Mouse (Mus musculus): ENCODE measurements around the gene Pdzd2.

The Pdzd2 gene

DNA sequence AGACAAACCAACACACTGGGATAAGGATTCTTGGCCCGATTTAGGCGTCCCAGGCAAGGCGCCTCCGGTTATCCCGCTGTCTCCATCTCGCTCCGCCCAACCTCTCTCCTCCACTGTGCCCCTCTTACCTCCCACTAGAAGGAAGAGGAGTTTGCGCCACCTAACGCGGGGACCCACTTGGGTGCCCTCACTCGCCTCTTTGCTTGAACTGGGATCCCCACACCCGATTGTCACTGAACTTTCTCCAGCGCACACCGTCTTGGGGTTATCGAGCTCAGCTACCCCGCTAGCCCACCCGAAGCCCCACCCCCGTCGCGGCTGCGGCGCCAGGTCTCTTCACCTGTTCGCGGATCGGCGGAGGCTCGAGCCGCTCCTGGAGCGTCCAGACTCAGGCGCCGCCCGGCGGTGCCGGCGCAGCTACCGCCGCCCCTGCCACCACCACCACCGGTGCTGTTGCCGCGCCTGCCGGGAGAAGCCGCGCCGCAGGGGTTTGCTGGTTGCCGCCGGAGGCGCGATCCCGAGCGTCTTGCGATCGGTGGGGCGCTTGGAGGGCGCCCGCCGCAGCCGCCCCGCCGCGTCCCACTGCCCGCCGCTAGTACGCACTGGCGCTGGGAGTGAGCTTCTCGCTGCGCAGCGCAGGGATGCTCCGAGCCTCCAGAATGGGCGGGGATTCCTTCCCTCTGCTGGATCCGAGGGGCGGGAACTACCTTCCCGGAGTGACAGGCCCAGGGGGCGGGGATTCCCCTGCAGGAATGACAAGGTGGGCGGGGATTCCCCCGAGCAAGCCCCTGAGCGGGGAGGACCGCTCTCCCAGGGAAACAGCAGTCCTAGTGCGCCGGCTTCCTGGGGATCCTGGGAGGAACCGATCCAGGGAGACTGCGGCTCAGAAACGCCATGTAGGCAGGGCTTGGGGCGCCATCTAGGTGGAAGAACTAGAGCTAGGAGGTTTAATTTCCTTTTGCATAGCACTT is at the start of gene Pdzd2:
Gene Pdzd2 (minus strand): TSS at position 648 of the 971 bp plus-strand sequence.
- in situ Hi-C loops (cut with MboI; ENCODE audit: low pct_unique_long_range_greater_than_20kb in 1 of 2, low sequenced_read_pairs in 2 of 2, unreplicated experiment in 1 of 2) = no loop called here

GRCm38 (mm10) chr15:12789406-12789867 is 49.7 kb upstream of the Pdzd2 start:
- in situ Hi-C loops (cut with MboI; ENCODE audit: low pct_unique_long_range_greater_than_20kb in 1 of 2, low sequenced_read_pairs in 2 of 2, unreplicated experiment in 1 of 2) = no loop called here

- in situ Hi-C loops (cut with MboI; ENCODE audit: low pct_unique_long_range_greater_than_20kb in 1 of 2, low sequenced_read_pairs in 2 of 2, unreplicated experiment in 1 of 2) = no loop called here
These were observed 48.8 kb upstream of the Pdzd2 start for GRCm38 (mm10) chr15:12788536-12788935.

- in situ Hi-C loops (cut with MboI; ENCODE audit: low pct_unique_long_range_greater_than_20kb in 1 of 2, low sequenced_read_pairs in 2 of 2, unreplicated experiment in 1 of 2) = no loop called here
These were observed 42.1 kb upstream of the Pdzd2 start for GRCm38 (mm10) chr15:12781729-12782326.

- in situ Hi-C loops (cut with MboI; ENCODE audit: low pct_unique_long_range_greater_than_20kb in 1 of 2, low sequenced_read_pairs in 2 of 2, unreplicated experiment in 1 of 2) = no loop called here
These were observed 41.6 kb upstream of the Pdzd2 start for GRCm38 (mm10) chr15:12781296-12781695.

GRCm38 (mm10) chr15:12774149-12774753 is 34.5 kb upstream of the Pdzd2 start:
- in situ Hi-C loops (cut with MboI; ENCODE audit: low pct_unique_long_range_greater_than_20kb in 1 of 2, low sequenced_read_pairs in 2 of 2, unreplicated experiment in 1 of 2) = no loop called here

DNA sequence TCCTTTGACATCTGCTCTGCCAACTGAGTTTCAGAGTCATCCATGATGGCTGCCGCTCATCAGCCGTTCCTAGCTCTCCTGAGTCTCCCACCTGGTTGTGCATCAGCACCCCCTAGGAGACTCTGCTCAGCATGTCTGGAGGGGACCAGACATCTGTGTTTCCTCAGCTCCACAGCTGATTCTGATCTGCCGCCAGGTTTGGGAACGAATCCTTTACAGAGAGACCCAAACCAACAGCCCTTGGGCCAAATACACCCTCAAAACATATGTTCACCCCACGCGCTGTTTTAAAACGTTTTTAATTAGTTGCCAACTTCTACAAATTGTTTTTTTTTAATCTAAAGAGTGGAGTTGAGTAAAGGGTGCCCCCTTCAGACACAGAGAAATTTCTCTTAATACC is 31.2 kb upstream of the Pdzd2 start:
- in situ Hi-C loops (cut with MboI; ENCODE audit: low pct_unique_long_range_greater_than_20kb in 1 of 2, low sequenced_read_pairs in 2 of 2, unreplicated experiment in 1 of 2) = no loop called here

DNA sequence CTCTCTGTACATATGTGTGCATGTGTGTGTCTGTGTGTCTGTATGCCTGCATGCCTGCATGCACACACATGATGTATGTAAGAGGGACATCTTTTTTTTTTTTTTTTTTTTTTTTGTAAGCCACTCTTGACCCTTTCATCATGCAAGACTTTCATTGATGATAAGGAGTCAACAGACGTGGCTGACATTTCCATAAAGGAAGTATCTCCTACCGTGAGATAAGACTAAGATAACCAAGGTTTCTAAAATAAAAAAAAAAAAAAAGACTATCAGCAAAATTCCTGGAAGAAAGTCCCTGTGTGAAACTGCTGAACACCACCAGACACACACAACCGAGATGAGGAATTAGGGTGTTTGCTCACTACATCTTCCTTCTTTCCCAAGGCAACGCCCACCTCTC is 27.1 kb upstream of the Pdzd2 start:
- in situ Hi-C loops (cut with MboI; ENCODE audit: low pct_unique_long_range_greater_than_20kb in 1 of 2, low sequenced_read_pairs in 2 of 2, unreplicated experiment in 1 of 2) = no loop called here

DNA sequence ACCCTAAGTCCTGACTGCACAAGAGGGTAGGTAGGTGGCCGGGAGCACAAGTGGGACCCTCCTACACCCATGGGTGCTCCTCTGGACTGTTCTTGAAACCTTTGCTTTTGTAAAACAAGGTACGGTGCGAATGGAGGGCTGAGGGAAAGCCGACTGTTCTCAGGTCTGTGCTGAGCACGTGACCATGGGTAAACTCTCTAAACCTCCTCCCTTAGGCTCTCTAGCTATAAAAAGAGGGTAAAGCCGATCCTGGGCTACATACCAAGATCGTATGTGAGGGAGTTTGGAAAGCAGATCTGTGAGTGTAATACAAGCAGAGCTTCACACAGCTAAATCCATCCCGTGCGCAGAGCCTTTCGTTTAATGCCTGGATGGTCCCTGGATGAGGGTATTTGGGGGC is 23.4 kb upstream of the Pdzd2 start:
- in situ Hi-C loops (cut with MboI; ENCODE audit: low pct_unique_long_range_greater_than_20kb in 1 of 2, low sequenced_read_pairs in 2 of 2, unreplicated experiment in 1 of 2) = no loop called here

- in situ Hi-C loops (cut with MboI; ENCODE audit: low pct_unique_long_range_greater_than_20kb in 1 of 2, low sequenced_read_pairs in 2 of 2, unreplicated experiment in 1 of 2) = no loop called here
These were observed 22.7 kb upstream of the Pdzd2 start for GRCm38 (mm10) chr15:12762258-12762913.

GRCm38 (mm10) chr15:12760747-12761146 is 21.0 kb upstream of the Pdzd2 start:
- in situ Hi-C loops (cut with MboI; ENCODE audit: low pct_unique_long_range_greater_than_20kb in 1 of 2, low sequenced_read_pairs in 2 of 2, unreplicated experiment in 1 of 2) = no loop called here

DNA sequence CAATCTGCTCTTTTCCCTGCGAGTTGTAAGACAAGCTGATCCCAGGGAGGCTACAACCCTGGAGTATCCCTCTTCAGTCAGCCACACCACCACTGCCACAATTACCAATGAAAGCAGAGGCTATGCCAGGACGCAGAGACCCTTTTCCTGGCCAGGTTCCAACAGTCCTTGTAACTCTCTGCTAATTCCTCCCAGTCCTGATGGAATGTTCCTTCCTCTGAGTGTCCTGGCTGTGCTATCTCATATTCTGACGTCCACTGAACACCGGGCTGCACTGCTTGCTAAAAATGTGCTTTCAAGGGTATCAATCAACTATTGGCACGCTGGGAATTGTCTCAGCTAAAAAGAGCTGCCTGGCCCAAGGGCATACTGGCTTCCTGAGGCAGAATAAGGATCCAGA is 18.7 kb upstream of the Pdzd2 start:
- in situ Hi-C loops (cut with MboI; ENCODE audit: low pct_unique_long_range_greater_than_20kb in 1 of 2, low sequenced_read_pairs in 2 of 2, unreplicated experiment in 1 of 2) = no loop called here

GRCm38 (mm10) chr15:12757757-12758156 is 18.0 kb upstream of the Pdzd2 start:
- in situ Hi-C loops (cut with MboI; ENCODE audit: low pct_unique_long_range_greater_than_20kb in 1 of 2, low sequenced_read_pairs in 2 of 2, unreplicated experiment in 1 of 2) = no loop called here

GRCm38 (mm10) chr15:12753201-12753600 is 13.5 kb upstream of the Pdzd2 start:
- in situ Hi-C loops (cut with MboI; ENCODE audit: low pct_unique_long_range_greater_than_20kb in 1 of 2, low sequenced_read_pairs in 2 of 2, unreplicated experiment in 1 of 2) = no loop called here

DNA sequence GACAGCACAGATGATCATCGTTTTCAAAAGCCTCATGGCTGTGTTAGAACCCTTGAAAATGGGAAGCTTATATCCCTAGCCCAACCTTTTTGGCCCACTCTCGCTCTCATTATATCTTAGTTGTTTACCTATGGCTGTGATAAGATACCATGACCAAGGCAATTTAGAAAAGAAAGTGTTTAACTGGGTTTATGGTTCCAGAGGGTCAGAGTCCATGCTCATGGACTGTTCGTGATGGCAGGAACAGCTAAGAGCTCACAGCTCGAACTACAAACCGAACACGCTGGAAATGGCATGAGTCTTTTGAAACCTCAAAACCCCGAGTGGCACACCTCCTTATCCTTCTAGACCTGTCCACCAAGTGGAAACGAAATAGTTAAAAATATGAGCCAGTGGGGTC is 11.2 kb upstream of the Pdzd2 start:
- in situ Hi-C loops (cut with MboI; ENCODE audit: low pct_unique_long_range_greater_than_20kb in 1 of 2, low sequenced_read_pairs in 2 of 2, unreplicated experiment in 1 of 2) = no loop called here

GRCm38 (mm10) chr15:12749549-12750301 is 10.0 kb upstream of the Pdzd2 start:
- in situ Hi-C loops (cut with MboI; ENCODE audit: low pct_unique_long_range_greater_than_20kb in 1 of 2, low sequenced_read_pairs in 2 of 2, unreplicated experiment in 1 of 2) = no loop called here

GRCm38 (mm10) chr15:12742117-12742906 is 2.6 kb upstream of the Pdzd2 start:
- in situ Hi-C loops (cut with MboI; ENCODE audit: low pct_unique_long_range_greater_than_20kb in 1 of 2, low sequenced_read_pairs in 2 of 2, unreplicated experiment in 1 of 2) = no loop called here

Data from mouse embryonic stem cell (cell line).